Comparison of ENCODE assay signal across 33 mouse cellular contexts in the genomic region with DNA sequence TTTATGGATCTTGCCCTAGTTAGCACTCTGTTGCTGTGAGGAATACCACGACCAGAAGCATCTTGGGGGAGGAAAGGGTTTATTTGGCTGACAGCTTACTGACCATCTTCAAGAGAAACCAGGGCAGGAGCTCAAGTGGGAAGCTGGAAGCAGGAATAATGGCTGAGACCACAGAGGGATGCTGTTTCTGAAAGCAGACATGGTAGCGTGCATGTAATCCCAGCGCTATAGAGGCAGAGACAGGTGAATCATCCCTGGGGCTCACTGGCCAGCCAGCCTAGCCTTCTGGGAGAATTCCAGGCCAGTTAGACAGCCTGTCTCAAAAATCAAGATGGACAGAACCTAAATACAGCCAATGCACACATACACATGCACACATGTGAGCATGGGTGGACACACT.
"Had no signal": no experiment of that assay in that cellular context is flagged by ENCODE, and none has a peak within 500 bp of the region (broad histone marks: within the 10 kb centered on the region; RNA-seq: fewer than 3 reads in every experiment).

No protein-coding gene starts in this region.

- H3K36me3 ChIP-seq: heart, embryonic 13.5 days; heart, embryonic 15.5 days; hindbrain, embryonic 10.5 days; hindbrain, embryonic 12.5 days; hindbrain, embryonic 13.5 days; hindbrain, embryonic 15.5 days; intestine, embryonic 15.5 days; kidney, embryonic 15.5 days had no signal

- H3K27me3 ChIP-seq: heart, embryonic 15.5 days; hindbrain, embryonic 12.5 days; hindbrain, embryonic 13.5 days; hindbrain, embryonic 15.5 days; intestine, embryonic 15.5 days; kidney, embryonic 15.5 days had no signal

- H3K9ac ChIP-seq: heart, embryonic 13.5 days; heart, embryonic 15.5 days; hindbrain, embryonic 12.5 days; hindbrain, embryonic 13.5 days; hindbrain, embryonic 14.5 days; hindbrain, embryonic 15.5 days; intestine, embryonic 15.5 days; kidney, embryonic 15.5 days had no signal

- H3K9me3 ChIP-seq: heart, embryonic 13.5 days; heart, embryonic 15.5 days; hindbrain, embryonic 10.5 days; hindbrain, embryonic 12.5 days; hindbrain, embryonic 13.5 days; hindbrain, embryonic 15.5 days; intestine, embryonic 15.5 days; kidney, embryonic 15.5 days had no signal

- H3K4me1 ChIP-seq: heart, embryonic 15.5 days; hindbrain, embryonic 12.5 days; hindbrain, embryonic 13.5 days; hindbrain, embryonic 15.5 days; intestine, embryonic 15.5 days; kidney, embryonic 15.5 days had no signal

- H3K27ac ChIP-seq: heart, embryonic 13.5 days; heart, embryonic 15.5 days; hindbrain, embryonic 10.5 days; hindbrain, embryonic 12.5 days; hindbrain, embryonic 13.5 days; hindbrain, embryonic 14.5 days; hindbrain, embryonic 15.5 days; hindbrain, postnatal 0 days; intestine, embryonic 15.5 days; kidney, embryonic 15.5 days; kidney, postnatal 0 days; layer of hippocampus, adult 2 months; left cerebral cortex, adult 2 months had no signal

- H3K4me3 ChIP-seq: heart, embryonic 13.5 days; heart, embryonic 15.5 days; hindbrain, embryonic 10.5 days; hindbrain, embryonic 12.5 days; hindbrain, embryonic 13.5 days; hindbrain, embryonic 15.5 days; intestine, embryonic 15.5 days; kidney, embryonic 15.5 days; layer of hippocampus, adult 2 months; left cerebral cortex, adult 2 months had no signal

- DNase-seq: heart, postnatal 10 days; heart, postnatal 14 days; heart, postnatal 36 days; heart, postnatal 4 days; kidney, adult 11 months; kidney, adult 18-20 months; kidney, adult 2 months; kidney, adult 8-10 months; kidney, adult 9 months; kidney, postnatal 10 days; kidney, postnatal 14 days; kidney, postnatal 25 days; kidney, postnatal 36 days; kidney, postnatal 4 days; layer of hippocampus, adult 9-11 months; layer of hippocampus, postnatal 36 days had no signal

- H3K4me2 ChIP-seq: heart, embryonic 13.5 days; heart, embryonic 15.5 days; hindbrain, embryonic 12.5 days; hindbrain, embryonic 13.5 days; hindbrain, embryonic 14.5 days; hindbrain, embryonic 15.5 days; intestine, embryonic 15.5 days; kidney, embryonic 15.5 days had no signal

- ATAC-seq: hindbrain, embryonic 16.5 days; hindbrain, postnatal 0 days; inflammation-experienced regulatory T-cells, adult 6 months; intestine, embryonic 15.5 days; intestine, embryonic 16.5 days; intestine, postnatal 0 days had no signal
